Mouse (Mus musculus): Measurements from ENCODE around the gene Brpf3. TPM values are rescaled to one million over a fixed set of nuclear protein-coding genes. Genes with fewer than 3 reads are reported as not detected.

Gene Brpf3
- polyA plus RNA-seq (2012; rRNA removed), result 29.1 and 33.9 TPM in 2 replicates

GRCm38 (mm10) chr17:28800671-28801412 is at the start of gene Brpf3:
Gene Brpf3 (plus strand): TSS chr17:28801090.

GRCm38 (mm10) chr17:28769121-28769874 is 31.6 kb upstream of the Brpf3 start, which contains the start of gene Mapk13:
Gene Mapk13 (plus strand): TSS chr17:28769297.

GRCm38 (mm10) chr17:28858205-28858604 is 57.3 kb downstream of the Brpf3 start, which contains the start of gene Pnpla1:
Gene Pnpla1 (plus strand): TSS chr17:28858411.

Other genes with a start within 250 kb of the Brpf3 start
- not detected in 2 replicates for gene Clps, start 240.3 kb upstream of the Brpf3 start, polyA plus RNA-seq (2012; rRNA removed)
- gene Lhfpl5, start 225.4 kb upstream of the Brpf3 start, polyA plus RNA-seq (2012; rRNA removed), result 17.2 and 17.4 TPM in 2 replicates
- gene Srpk1, start 178.4 kb upstream of the Brpf3 start, polyA plus RNA-seq (2012; rRNA removed), result 60.2 and 61.1 TPM in 2 replicates
- 4.1 and 4.5 TPM in 2 replicates for gene Slc26a8, start 110.9 kb upstream of the Brpf3 start, polyA plus RNA-seq (2012; rRNA removed)
- gene Mapk14, start 109.8 kb upstream of the Brpf3 start, polyA plus RNA-seq (2012; rRNA removed), result 65.5 and 67.4 TPM in 2 replicates
- 0.56 and 0.62 TPM in 2 replicates for gene AC170998.1, start 75.0 kb upstream of the Brpf3 start, polyA plus RNA-seq (2012; rRNA removed)
- 1.2 and 4.9 TPM in 2 replicates for gene Mapk13, start 31.8 kb upstream of the Brpf3 start, polyA plus RNA-seq (2012; rRNA removed)
- gene Pnpla1, start 57.3 kb downstream of the Brpf3 start, polyA plus RNA-seq (2012; rRNA removed), result 0.04 and 0.14 TPM in 2 replicates
- 2.6 and 2.9 TPM in 2 replicates for gene 4930539E08Rik, start 114.2 kb downstream of the Brpf3 start, polyA plus RNA-seq (2012; rRNA removed)
- gene Pxt1, start 142.8 kb downstream of the Brpf3 start, polyA plus RNA-seq (2012; rRNA removed), result 0.11 TPM in 1 of 2 replicates, not detected in the other
- gene Kctd20, start 150.9 kb downstream of the Brpf3 start, polyA plus RNA-seq (2012; rRNA removed), result 71.8 and 72.3 TPM in 2 replicates
- gene Stk38, start 206.9 kb downstream of the Brpf3 start, polyA plus RNA-seq (2012; rRNA removed), result 91.9 and 94.6 TPM in 2 replicates
- 330 and 355 TPM in 2 replicates for gene Srsf3, start 231.5 kb downstream of the Brpf3 start, polyA plus RNA-seq (2012; rRNA removed)